Mouse (Mus musculus) megakaryocyte-erythroid progenitor cell, adult 5 weeks (primary cell): ENCODE results near the gene Ccdc69. TPM values are rescaled to one million over a fixed set of nuclear protein-coding genes. Genes with fewer than 3 reads are reported as not detected.

Experiments
- polyA plus RNA-seq: library from polyadenylated mRNA; stranded (reverse); fragments of >175 nt; gene quantifications from 2 replicates; pipeline ENCODE4 v1.2.3, GENCODE M21; 2012

Ccdc69 gene
- 15.1 and 17.8 TPM in 2 replicates for polyA plus RNA-seq

GRCm38 (mm10) chr11:55077331-55078231, at the start of gene Ccdc69:
TSS of gene Ccdc69 (minus strand) at chr11:55078131.

GRCm38 (mm10) chr11:55097463-55098188, 19.7 kb upstream of the Ccdc69 start, which contains the start of gene Gm2a:
TSS of gene Gm2a (plus strand) at chr11:55098115.

GRCm38 (mm10) chr11:55033040-55033660, 44.8 kb downstream of the Ccdc69 start, which contains the start of gene Anxa6:
TSS of gene Anxa6 (minus strand) at chr11:55033445.

Other genes starting within 250 kb of the Ccdc69 start
- 0.13 and 0.29 TPM in 2 replicates for gene Lyrm7, start 217.2 kb downstream of the Ccdc69 start, polyA plus RNA-seq
- gene Hint1, start 211.7 kb downstream of the Ccdc69 start, polyA plus RNA-seq: 1,285 and 1,367 TPM in 2 replicates
- gene Gpx3, start 175.7 kb downstream of the Ccdc69 start, polyA plus RNA-seq: 18.7 and 52.2 TPM in 2 replicates
- 111 TPM in 2 replicates for gene Tnip1, start 115.2 kb downstream of the Ccdc69 start, polyA plus RNA-seq
- 40.1 and 43.5 TPM in 2 replicates for gene Anxa6, start 44.7 kb downstream of the Ccdc69 start, polyA plus RNA-seq
- 27.8 and 37.9 TPM in 2 replicates for gene Gm2a, start 20.0 kb upstream of the Ccdc69 start, polyA plus RNA-seq
- not detected in 2 replicates for gene Slc36a3, start 73.6 kb upstream of the Ccdc69 start, polyA plus RNA-seq
- 0.43 and 1.2 TPM in 2 replicates for gene Slc36a2, start 106.9 kb upstream of the Ccdc69 start, polyA plus RNA-seq
- 16.1 and 17.8 TPM in 2 replicates for gene Slc36a1, start 126.2 kb upstream of the Ccdc69 start, polyA plus RNA-seq